Mouse (Mus musculus) cortical plate, adult 2 months (tissue): ENCODE results near the gene Il17f.

ENCODE experiments used
- CTCF ChIP-seq: fragments of 200-500 bp; IDR thresholded peaks from 2 replicates; pipeline ENCODE4 v1.5.1; 2011; ENCODE audit warnings: mild to moderate bottlenecking, control low read depth, low read length; ENCODE audit not compliant: insufficient read depth; ENCODE audit errors: extremely low read depth
- POLR2A ChIP-seq: fragments of 200-500 bp; IDR thresholded peaks from 2 replicates; pipeline ENCODE4 v1.6.1; 2011; ENCODE audit warnings: mild to moderate bottlenecking, low read length, control low read depth; ENCODE audit not compliant: insufficient read depth; ENCODE audit errors: extremely low read depth

DNA sequence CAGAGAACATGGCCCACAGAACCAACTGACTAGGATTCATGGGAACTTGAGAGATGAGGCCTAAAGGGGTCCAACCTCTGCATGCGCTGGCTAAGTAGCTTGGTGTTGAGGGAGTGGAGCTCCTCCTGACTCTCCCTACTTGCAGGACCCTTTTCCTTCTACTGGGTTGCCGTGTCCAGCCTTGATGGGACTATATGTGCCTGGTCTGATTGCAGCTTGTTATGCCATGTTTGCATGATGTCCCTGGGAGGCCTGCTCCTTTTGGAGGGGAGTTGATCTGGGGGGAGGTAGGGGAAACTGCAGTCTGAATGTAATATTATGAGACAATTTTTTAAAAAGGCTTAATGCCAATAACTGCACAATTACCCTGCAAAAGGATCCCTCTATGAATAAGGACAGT is 10.9 kb upstream of the Il17f start:
- no peak for TF ChIP-seq CTCF
- TF ChIP-seq POLR2A, result no peak
